Mouse (Mus musculus) heart, adult 2 months (tissue): ENCODE results near the gene Gns.
A peak's percentile ranks its signal among the peaks of the same experiment; 100 is the strongest.

ENCODE experiments used
- CTCF ChIP-seq: fragments of 200-600 bp; IDR thresholded peaks from 2 replicates; pipeline ENCODE4 v1.8.1; 2022; ENCODE audit warnings: antibody characterized with exemption, mild to moderate bottlenecking, moderate library complexity
- POLR2A ChIP-seq: fragments of 200-500 bp; IDR thresholded peaks from 2 replicates; pipeline ENCODE4 v1.6.1; 2011; ENCODE audit warnings: mild to moderate bottlenecking, low read depth, low read length, control low read depth; ENCODE audit not compliant: insufficient read depth

GRCm38 (mm10) chr10:121439310-121439731 lies 74.4 kb downstream of the Gns start:
- no peak for TF ChIP-seq CTCF
- peak; percentile 65 for TF ChIP-seq POLR2A
